Mouse (Mus musculus) lung, postnatal 36 days (tissue): Measurements from ENCODE around the gene Ttll11.
A peak's percentile ranks its signal among the peaks of the same experiment; 100 is the strongest.

Experiments
- DNase-seq: peaks from one replicate; pipeline ENCODE4 v3.0.0; 2022; ENCODE audit warnings: mixed read lengths

Ttll11 gene

DNA sequence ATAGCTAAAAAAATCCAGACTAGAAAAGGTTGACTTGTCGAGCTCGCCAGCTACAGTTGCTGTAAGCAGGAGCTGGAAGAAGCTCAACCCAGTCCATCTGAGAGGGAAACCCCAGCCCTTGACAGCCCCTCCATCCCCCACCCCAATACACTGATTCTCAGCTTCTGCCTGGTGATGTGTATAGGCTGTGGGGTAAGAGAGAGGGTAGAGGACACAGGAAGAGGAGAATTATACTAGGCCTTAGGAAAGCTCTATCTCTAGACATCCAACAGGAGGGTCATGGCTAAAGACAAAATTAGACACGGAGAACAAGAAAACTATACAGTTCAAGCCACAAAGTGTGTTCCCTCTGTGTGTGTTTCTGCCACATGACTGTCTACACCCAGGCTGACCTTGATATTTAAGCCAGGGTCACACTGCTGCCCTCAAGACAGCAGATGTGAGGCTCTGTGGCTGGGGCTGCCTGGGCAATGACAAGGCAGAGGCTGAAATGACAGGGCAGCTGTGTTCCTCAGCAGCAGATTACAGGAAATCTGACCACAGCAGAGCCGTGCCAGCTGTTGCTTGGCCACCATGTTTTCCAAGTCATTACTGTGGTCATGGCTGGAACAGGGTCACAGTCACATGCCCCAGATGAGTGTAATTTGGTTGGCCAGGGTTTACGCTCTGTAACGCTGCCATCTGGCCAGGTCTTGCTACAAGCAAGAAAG is 81.1 kb downstream of the Ttll11 start:
- DNase-seq = peak; percentile 55

GRCm38 (mm10) chr2:35897125-35897524 is 82.6 kb downstream of the Ttll11 start:
- no peak for DNase-seq

- DNase-seq = no peak
These were observed 85.2 kb downstream of the Ttll11 start for GRCm38 (mm10) chr2:35894512-35894911.

DNA sequence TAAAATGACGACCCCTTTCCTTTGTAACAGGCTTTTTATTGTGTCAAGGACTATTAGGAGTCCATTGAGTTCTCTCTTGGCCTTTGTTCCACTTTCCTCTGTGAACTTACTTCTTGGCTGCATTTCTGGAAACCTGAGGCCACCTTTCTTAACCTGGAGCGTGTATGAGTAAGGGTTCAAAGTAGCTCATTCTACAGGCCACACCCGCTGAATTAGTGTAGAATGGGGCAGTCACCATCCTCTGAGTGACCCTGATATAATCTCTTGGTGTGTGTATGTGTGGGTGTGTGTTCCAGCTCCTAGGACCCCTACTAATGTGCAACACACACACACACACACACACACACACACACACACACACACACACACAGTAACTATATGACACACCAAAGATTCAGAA is 89.1 kb downstream of the Ttll11 start:
- DNase-seq = no peak

GRCm38 (mm10) chr2:35889776-35890175 is 89.9 kb downstream of the Ttll11 start:
- DNase-seq = no peak

- peak; percentile 67 for DNase-seq
These were observed 95.4 kb downstream of the Ttll11 start for GRCm38 (mm10) chr2:35884296-35884695.

DNA sequence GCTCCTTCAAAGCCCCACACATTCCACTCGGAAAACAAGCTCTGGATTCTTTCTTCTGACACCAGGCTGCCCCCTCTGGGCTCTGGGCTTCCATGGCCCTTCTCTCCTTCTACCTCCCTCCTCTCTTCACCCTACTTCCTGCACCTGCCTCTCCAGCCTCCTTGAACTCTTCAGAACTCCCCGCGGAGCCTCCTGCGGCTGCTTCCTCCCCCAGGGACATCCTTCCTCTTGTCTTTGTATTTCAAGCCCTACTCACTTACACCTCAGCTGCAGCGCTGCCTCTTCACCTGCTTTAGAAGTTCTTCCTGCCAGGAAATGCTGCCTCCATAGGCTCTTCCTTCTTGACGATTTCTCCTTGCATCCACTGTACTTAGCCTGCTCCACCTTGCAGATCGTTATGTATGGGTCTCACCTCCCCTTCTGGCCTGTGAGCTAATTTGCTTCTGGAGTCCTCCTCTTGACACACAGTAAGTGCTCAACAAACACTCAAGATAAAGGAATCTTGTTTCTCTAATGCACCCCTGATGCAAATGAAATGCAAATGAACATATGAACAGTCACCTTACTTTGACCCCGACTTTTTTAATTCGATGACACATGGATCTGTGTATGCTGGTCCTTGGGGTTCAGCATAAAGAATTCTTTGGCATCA is 97.3 kb downstream of the Ttll11 start:
- no peak for DNase-seq

GRCm38 (mm10) chr2:35881896-35882295 is 97.8 kb downstream of the Ttll11 start:
- DNase-seq = no peak

GRCm38 (mm10) chr2:35880362-35880761 is 99.4 kb downstream of the Ttll11 start:
- no peak for DNase-seq

- no peak for DNase-seq
These were observed 99.8 kb downstream of the Ttll11 start for GRCm38 (mm10) chr2:35879887-35880286.

GRCm38 (mm10) chr2:35878506-35878905 is 101.2 kb downstream of the Ttll11 start:
- no peak for DNase-seq

GRCm38 (mm10) chr2:35875572-35875971 is 104.1 kb downstream of the Ttll11 start:
- no peak for DNase-seq

DNA sequence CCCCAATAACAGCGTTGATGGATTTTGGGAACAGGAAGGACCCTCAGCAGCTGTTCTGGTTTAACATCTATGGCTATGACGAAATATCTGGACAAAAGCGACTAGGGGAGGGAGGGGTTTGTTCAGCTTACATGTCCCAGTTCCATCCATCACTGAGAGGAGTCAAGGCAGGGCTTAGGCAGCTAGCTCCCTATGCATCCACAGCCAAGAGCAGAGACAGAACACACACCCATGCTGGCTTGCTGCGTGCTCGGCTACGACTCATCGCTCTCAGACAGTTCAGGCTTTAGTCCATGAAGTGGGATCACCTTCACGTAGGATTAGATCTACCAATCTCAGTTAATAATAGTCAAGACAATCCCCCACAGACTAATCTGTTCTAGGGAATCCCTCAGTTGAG is 105.3 kb downstream of the Ttll11 start:
- no peak for DNase-seq

DNA sequence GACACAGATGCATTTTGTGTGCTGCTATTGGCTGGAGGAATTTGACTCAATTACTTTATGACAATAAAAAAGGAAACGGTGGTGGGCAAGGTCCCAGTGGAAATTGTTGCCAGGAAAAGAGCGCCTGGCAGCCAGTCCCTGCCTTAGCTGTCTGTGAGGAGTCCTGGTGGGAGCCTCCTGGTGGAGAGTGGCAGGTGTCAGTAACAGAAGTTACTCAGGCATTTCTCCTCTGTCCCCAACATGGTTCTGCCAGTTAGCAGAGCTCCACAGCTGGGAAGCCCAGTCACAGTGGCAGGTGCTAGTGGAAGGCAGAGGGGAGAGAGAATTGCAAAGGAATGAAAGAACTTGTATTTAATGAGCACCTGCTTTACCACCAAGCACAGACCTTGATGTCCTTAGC is 110.5 kb downstream of the Ttll11 start:
- DNase-seq = no peak

- no peak for DNase-seq
These were observed 116.4 kb downstream of the Ttll11 start for GRCm38 (mm10) chr2:35863284-35863683.

GRCm38 (mm10) chr2:35861185-35861584 is 118.5 kb downstream of the Ttll11 start:
- DNase-seq = no peak

DNA sequence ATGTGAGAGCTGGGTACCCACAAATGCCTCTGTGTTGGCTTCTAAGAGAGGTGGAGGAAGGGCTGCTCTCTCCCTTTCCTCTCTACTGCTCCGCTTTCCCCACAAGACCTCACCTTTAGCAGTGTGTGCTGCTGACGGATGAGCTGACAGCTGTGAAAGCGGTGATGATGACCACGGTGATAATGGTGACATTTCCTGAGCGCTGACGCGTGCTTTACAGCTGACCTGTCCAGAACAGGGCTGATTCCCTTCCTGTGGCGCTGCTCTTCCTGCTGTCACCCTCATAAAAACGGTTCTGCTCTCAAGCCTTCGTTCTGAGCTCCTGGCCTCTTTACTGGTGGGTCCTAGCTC is 119.3 kb downstream of the Ttll11 start:
- no peak for DNase-seq

- no peak for DNase-seq
These were observed 119.9 kb downstream of the Ttll11 start for GRCm38 (mm10) chr2:35859708-35860393.

GRCm38 (mm10) chr2:35858281-35858680 is 121.4 kb downstream of the Ttll11 start:
- DNase-seq = no peak

GRCm38 (mm10) chr2:35856901-35857300 is 122.8 kb downstream of the Ttll11 start:
- no peak for DNase-seq

DNA sequence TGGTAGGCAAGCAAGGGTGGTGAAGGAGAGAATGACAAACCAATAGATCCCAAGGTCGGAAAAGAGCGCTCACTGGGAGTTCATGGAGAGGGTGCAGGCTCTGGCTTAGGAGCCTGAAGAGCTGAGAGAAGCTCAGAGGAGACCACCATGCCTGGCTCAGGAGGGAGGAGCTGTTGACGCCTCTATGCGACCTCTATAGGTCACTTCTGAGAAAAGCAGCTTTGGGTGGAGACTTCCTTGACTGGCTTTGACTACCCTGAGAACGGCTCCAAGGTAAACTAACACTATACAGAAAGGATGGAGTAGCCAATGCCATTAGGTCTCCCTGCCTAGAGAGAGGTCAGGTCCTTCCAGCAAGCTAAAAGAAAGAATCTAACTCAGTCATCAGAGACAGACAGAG is 124.8 kb downstream of the Ttll11 start:
- DNase-seq = peak; percentile 15

GRCm38 (mm10) chr2:35852971-35853370 is 126.7 kb downstream of the Ttll11 start:
- no peak for DNase-seq

- no peak for DNase-seq
These were observed 127.6 kb downstream of the Ttll11 start for GRCm38 (mm10) chr2:35852164-35852509.

DNA sequence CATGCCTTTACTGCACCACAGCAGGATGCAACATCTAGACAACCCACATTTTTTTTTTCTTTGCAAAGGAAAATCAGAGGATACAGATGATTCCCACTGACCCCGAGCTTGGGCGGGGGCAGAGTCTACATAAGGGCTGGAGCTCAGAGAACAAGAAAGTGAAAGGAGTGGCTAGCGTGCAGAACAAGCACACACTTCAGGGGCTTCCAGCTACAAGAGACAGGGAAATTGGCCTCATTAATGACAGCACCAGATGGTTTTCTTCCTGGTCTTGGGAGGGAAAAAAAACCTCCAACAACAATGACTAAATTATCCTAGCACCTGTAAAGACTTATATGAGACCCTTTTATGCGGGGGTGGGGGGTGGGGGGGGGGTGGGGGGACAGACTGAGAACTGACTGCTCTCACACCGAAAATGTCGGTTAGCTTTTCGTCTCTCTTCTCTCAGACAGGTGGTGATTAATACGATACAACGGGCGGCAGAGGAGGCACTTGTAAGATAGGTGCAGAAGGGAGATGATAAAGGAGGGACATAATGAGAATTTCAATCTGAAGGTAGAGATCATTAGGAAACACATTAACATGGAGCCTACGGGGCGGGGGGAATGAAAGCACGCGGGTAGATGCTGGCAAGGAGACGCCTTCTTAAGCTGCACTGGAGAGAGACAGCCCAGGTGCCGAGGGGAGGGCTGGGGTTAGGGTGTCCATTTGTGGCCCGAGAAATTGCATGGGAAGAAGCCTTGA is 128.1 kb downstream of the Ttll11 start:
- DNase-seq = no peak
